Mouse (Mus musculus): Measurements from ENCODE around the gene Ugt2b38. TPM values are rescaled to one million over a fixed set of nuclear protein-coding genes. Genes with fewer than 3 reads are reported as not detected.
"Not testable (repeated sequence)": the region's sequence is repeated elsewhere in the genome, so short reads cannot be mapped to it uniquely, and the experiment has no call there.

Ugt2b38 gene
- total and polyA plus RNA-seq, 2 experiments from 2014 or later = not detected

GRCm38 (mm10) chr5:87375874-87376383 lies 48.1 kb downstream of the Ugt2b38 start:
- H3K27me3 ChIP-seq (ENCODE audit: control insufficient read depth, insufficient read depth, low read length) = no peaks in the 10 kb centered on the region
- H3K4me1 ChIP-seq (ENCODE audit: control insufficient read depth, insufficient read depth) = no peaks in the 10 kb centered on the region
- H3K9ac ChIP-seq (replicated peaks; ENCODE audit: low read depth, low read length) = no peak overlapping the region
- no peak for TF ChIP-seq CTCF (IDR thresholded peaks at IDR 0.05; ENCODE audit: low read depth)
- no peak for TF ChIP-seq EP300 (IDR thresholded peaks at IDR 0.05; ENCODE audit: low read depth)
- no peak overlapping the region for H3K27ac ChIP-seq (ENCODE audit: low read depth)
- H3K4me2 ChIP-seq (ENCODE audit: low read depth, low read length) = no peak overlapping the region
- WGBS = 75% methylated on average over 3 of the region's 3 CpGs
- no peak overlapping the region for H3K4me3 ChIP-seq (ENCODE audit: low read depth, low read length)
- H3K9me3 ChIP-seq (replicated peaks; ENCODE audit: control insufficient read depth, low read length) = no peaks in the 10 kb centered on the region
- DNase-seq (ENCODE audit: low spot score) = no peak
- H3K36me3 ChIP-seq (replicated peaks; ENCODE audit: control insufficient read depth, insufficient read depth, low read length) = no peaks in the 10 kb centered on the region
- ATAC-seq (ENCODE audit: insufficient read depth, low read depth) = no peak

DNA sequence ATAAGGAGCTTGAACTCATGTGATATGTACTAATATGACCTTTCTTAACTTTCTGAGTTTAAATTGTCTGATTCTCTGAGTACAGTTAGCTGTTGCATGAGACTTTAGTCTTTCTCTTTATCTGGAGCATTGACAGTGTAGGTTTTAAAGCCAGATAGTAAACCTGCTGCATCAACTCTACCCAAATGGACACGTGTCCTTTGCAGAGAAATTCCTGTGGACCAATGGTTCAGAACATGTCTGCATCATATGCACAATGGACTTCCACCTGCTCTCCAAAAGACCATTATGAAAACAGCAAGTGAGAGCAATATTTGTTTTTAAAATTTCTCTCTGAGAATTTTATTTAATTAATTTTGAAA lies 50.5 kb downstream of the Ugt2b38 start:
- WGBS = 52% methylated on average over 1 of the region's 1 CpGs
- Histone ChIP-seq H3K4me2 (ENCODE audit: low read depth, low read length) (no peak overlapping the region), H3K9me3 (replicated peaks; ENCODE audit: control insufficient read depth, low read length) (no peaks in the 10 kb centered on the region), H3K36me3 (replicated peaks; ENCODE audit: control insufficient read depth, insufficient read depth, low read length) (no peaks in the 10 kb centered on the region), H3K9ac (replicated peaks; ENCODE audit: low read depth, low read length) (no peak overlapping the region), H3K27me3 (ENCODE audit: control insufficient read depth, insufficient read depth, low read length) (no peaks in the 10 kb centered on the region), H3K27ac (ENCODE audit: low read depth) (no peak overlapping the region), H3K4me3 (ENCODE audit: low read depth, low read length) (no peak overlapping the region), H3K4me1 (ENCODE audit: control insufficient read depth, insufficient read depth) (no peaks in the 10 kb centered on the region)
- DNase-seq (ENCODE audit: low spot score) = no peak
- ATAC-seq (ENCODE audit: insufficient read depth, low read depth) = no peak
- no peak for TF ChIP-seq EP300 (IDR thresholded peaks at IDR 0.05; ENCODE audit: low read depth)
- TF ChIP-seq CTCF (IDR thresholded peaks at IDR 0.05; ENCODE audit: low read depth) = no peak

DNA sequence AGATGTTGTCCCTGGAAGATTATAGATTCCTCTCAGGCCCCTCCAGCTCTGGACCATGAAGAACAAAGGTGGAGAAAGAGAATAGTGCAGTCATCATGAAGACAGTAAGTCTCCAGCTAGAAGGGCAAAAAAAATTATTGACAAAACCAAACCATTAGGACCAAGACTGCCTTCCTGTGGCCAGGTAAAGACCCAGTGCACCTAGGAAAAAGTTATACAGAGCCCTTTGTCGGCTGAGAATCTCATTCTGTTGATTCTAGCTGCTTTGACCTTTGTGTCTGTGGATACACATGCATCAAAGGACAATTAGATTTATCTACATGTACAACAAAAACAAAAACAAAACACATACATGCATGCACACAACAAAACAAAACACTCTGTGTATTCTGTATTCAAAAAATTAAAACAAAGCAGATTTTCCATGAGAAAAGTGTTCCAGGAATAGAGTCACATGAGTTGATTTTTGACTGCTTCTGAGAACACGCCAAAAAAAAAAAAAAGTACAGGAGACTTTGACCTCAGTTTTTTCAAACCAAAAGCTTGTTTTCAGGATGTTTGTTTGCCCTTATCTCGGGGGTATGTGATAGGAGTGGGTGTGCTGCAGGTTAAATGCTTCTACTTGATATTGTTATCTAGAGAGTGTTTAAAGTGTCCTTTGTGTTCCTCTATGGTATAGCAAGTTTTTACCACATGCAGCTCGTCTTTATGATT lies 51.1 kb downstream of the Ugt2b38 start:
- not testable (repeated sequence) for H3K36me3 ChIP-seq (replicated peaks; ENCODE audit: control insufficient read depth, insufficient read depth, low read length); H3K4me1 ChIP-seq (ENCODE audit: control insufficient read depth, insufficient read depth); H3K27ac ChIP-seq (ENCODE audit: low read depth); H3K4me3 ChIP-seq (ENCODE audit: low read depth, low read length); H3K27me3 ChIP-seq (ENCODE audit: control insufficient read depth, insufficient read depth, low read length); H3K4me2 ChIP-seq (ENCODE audit: low read depth, low read length); DNase-seq (ENCODE audit: low spot score); ATAC-seq (ENCODE audit: insufficient read depth, low read depth); H3K9ac ChIP-seq (replicated peaks; ENCODE audit: low read depth, low read length); H3K9me3 ChIP-seq (replicated peaks; ENCODE audit: control insufficient read depth, low read length)
- 40% methylated on average over 4 of the region's 4 CpGs for WGBS

Other genes starting within 250 kb of the Ugt2b38 start
- gene Ugt2b37, start 169.4 kb downstream of the Ugt2b38 start, total RNA-seq (2014; rRNA removed; ENCODE audit: low replicate concordance) = not detected in 2 replicates
- gene Ugt2b37, start 169.4 kb downstream of the Ugt2b38 start, polyA plus RNA-seq (2015; fragmentation: Nextera tagmentation; extraction: Ambion mirVana) = not detected in 2 replicates
- not detected in 2 replicates for gene Ugt2a3, start 87.0 kb downstream of the Ugt2b38 start, total RNA-seq (2014; rRNA removed; ENCODE audit: low replicate concordance)
- gene Ugt2a3, start 87.0 kb downstream of the Ugt2b38 start, polyA plus RNA-seq (2015; fragmentation: Nextera tagmentation; extraction: Ambion mirVana) = not detected in 2 replicates
- gene Ugt2a2, start 58.1 kb upstream of the Ugt2b38 start, total RNA-seq (2014; rRNA removed; ENCODE audit: low replicate concordance) = not detected in 2 replicates
- not detected in 2 replicates for gene Ugt2a2, start 58.1 kb upstream of the Ugt2b38 start, polyA plus RNA-seq (2015; fragmentation: Nextera tagmentation; extraction: Ambion mirVana)
- not detected in 2 replicates for gene Gm43638, start 62.6 kb upstream of the Ugt2b38 start, total RNA-seq (2014; rRNA removed; ENCODE audit: low replicate concordance)
- not detected in 2 replicates for gene Gm43638, start 62.6 kb upstream of the Ugt2b38 start, polyA plus RNA-seq (2015; fragmentation: Nextera tagmentation; extraction: Ambion mirVana)
- not detected in 2 replicates for gene Ugt2a1, start 66.7 kb upstream of the Ugt2b38 start, total RNA-seq (2014; rRNA removed; ENCODE audit: low replicate concordance)
- not detected in 2 replicates for gene Ugt2a1, start 66.7 kb upstream of the Ugt2b38 start, polyA plus RNA-seq (2015; fragmentation: Nextera tagmentation; extraction: Ambion mirVana)
- not detected in 2 replicates for gene Sult1b1, start 114.0 kb upstream of the Ugt2b38 start, total RNA-seq (2014; rRNA removed; ENCODE audit: low replicate concordance)
- gene Sult1b1, start 114.0 kb upstream of the Ugt2b38 start, polyA plus RNA-seq (2015; fragmentation: Nextera tagmentation; extraction: Ambion mirVana) = not detected in 2 replicates
- gene Sult1d1, start 144.8 kb upstream of the Ugt2b38 start, total RNA-seq (2014; rRNA removed; ENCODE audit: low replicate concordance) = not detected in 2 replicates
- not detected in 2 replicates for gene Sult1d1, start 144.8 kb upstream of the Ugt2b38 start, polyA plus RNA-seq (2015; fragmentation: Nextera tagmentation; extraction: Ambion mirVana)
- not detected in 2 replicates for gene Sult1e1, start 167.4 kb upstream of the Ugt2b38 start, total RNA-seq (2014; rRNA removed; ENCODE audit: low replicate concordance)
- gene Sult1e1, start 167.4 kb upstream of the Ugt2b38 start, polyA plus RNA-seq (2015; fragmentation: Nextera tagmentation; extraction: Ambion mirVana) = not detected in 2 replicates
- not detected in 2 replicates for gene Csn1s1, start 242.0 kb upstream of the Ugt2b38 start, total RNA-seq (2014; rRNA removed; ENCODE audit: low replicate concordance)
- gene Csn1s1, start 242.0 kb upstream of the Ugt2b38 start, polyA plus RNA-seq (2015; fragmentation: Nextera tagmentation; extraction: Ambion mirVana) = not detected in 2 replicates

Measured in heart, postnatal 0 days (tissue).